Mouse (Mus musculus): ENCODE results near the gene Abhd12b. TPM values are rescaled to one million over a fixed set of nuclear protein-coding genes. Genes with fewer than 3 reads are reported as not detected.

The Abhd12b gene
- total and polyA plus RNA-seq, 3 experiments = not detected

DNA sequence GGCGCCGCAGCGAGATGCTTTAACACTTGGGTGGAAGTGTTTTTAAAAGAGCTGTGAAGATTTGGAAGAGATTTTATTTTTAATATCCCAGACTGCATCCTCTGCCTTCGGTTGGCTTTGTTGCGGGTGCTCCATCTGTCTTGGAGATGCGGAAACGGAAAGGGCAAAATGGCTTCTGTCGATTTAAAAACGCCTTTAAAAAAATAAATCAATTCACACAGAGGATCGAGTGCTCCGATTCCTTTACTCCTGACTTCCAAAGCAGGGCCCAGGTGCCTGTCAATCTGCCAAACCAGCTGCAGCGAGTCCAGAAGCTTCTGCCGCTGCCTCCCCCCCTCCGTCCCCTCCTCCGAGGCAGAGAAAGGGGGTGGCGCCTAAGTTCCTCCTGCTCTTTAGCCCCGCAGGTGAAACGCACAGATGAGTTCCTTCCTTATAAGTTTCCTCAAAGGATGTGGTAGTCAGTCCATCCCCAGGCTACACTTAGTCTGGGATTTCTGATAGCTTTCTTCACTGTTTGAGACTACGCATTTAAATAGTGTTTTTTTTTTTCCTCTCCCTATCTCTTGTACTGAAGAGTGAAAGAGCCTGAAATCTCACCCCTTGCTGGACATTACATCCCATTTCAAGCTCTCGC is 22.8 kb upstream of the Abhd12b start:
- intact Hi-C loops (cut with DNase I) = no loop called here
- DNase-seq = no peak
- WGBS = 53% methylated on average over 20 of the region's 20 CpGs
- Histone ChIP-seq H3K9ac (ENCODE audit: low read depth, low read length) (no peak overlapping the region), H3K4me1 (ENCODE audit: control insufficient read depth, insufficient read depth, low read length) (no peaks in the 10 kb centered on the region), H3K36me3 (ENCODE audit: control insufficient read depth, insufficient read depth, low read length) (no peaks in the 10 kb centered on the region), H3K4me3 (no peak overlapping the region), H3K27ac (no peak overlapping the region), H3K27me3 (ENCODE audit: control insufficient read depth, insufficient read depth, low read length) (no peaks in the 10 kb centered on the region), H3K79me2 (replicated peaks; ENCODE audit: control insufficient read depth, insufficient read depth, low read length) (no peaks in the 10 kb centered on the region)
- TF ChIP-seq EP300 (IDR thresholded peaks at IDR 0.05; ENCODE audit: insufficient read depth, low read depth, low read length) (no peak), POLR2A (IDR thresholded peaks at IDR 0.05; ENCODE audit: insufficient read depth, low read depth, low read length) (no peak)

- Histone ChIP-seq H3K9ac (ENCODE audit: low read depth, low read length) (no peak overlapping the region), H3K79me2 (replicated peaks; ENCODE audit: control insufficient read depth, insufficient read depth, low read length) (no peaks in the 10 kb centered on the region), H3K4me3 (no peak overlapping the region), H3K36me3 (ENCODE audit: control insufficient read depth, insufficient read depth, low read length) (no peaks in the 10 kb centered on the region), H3K4me1 (ENCODE audit: control insufficient read depth, insufficient read depth, low read length) (no peaks in the 10 kb centered on the region; the same call in 1 of the 2 replicates), H3K27ac (no peak overlapping the region), H3K27me3 (ENCODE audit: control insufficient read depth, insufficient read depth, low read length) (no peaks in the 10 kb centered on the region)
- 92% methylated on average over 20 of the region's 20 CpGs for WGBS
- no peak for DNase-seq
- intact Hi-C loops (cut with DNase I) = no loop called here
- TF ChIP-seq EP300 (IDR thresholded peaks at IDR 0.05; ENCODE audit: insufficient read depth, low read depth, low read length) = no peak
- TF ChIP-seq POLR2A (IDR thresholded peaks at IDR 0.05; ENCODE audit: insufficient read depth, low read depth, low read length) = no peak
- no peak for TF ChIP-seq CTCF (IDR thresholded peaks at IDR 0.05)
Observed at GRCm38 (mm10) chr12:70134627-70135235, 19.2 kb upstream of the Abhd12b start.

DNA sequence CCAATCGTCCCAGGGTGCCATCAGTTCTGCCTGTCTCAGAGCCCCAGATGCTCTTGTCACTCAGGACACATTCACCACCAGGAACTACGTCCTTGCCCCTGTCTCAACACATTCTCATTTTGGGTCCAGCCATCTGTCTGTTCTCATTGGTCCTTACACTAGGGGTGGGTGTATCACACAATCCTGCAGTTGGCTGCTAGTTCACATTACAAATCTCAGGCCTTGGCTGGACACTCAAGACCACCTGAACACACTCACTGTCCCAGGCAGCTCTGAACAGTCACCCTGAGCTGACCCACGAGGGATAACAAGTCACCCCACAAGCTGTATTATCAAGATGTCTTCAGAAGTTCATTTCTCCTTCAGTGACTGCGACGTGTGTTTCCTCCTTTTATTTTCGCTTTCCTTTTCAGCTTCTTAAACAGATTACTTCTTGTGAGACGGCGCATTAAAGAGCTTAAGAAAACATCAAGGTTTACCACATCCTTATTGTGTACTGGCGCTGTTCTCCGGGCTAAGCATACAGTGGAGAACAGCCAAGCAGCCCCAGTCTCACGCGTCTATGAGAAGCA is 17.7 kb upstream of the Abhd12b start:
- Histone ChIP-seq H3K36me3 (ENCODE audit: control insufficient read depth, insufficient read depth, low read length) (no peaks in the 10 kb centered on the region), H3K27ac (no peak overlapping the region; the same call in 1 of the 2 replicates), H3K27me3 (ENCODE audit: control insufficient read depth, insufficient read depth, low read length) (no peaks in the 10 kb centered on the region), H3K79me2 (replicated peaks; ENCODE audit: control insufficient read depth, insufficient read depth, low read length) (no peaks in the 10 kb centered on the region), H3K9ac (ENCODE audit: low read depth, low read length) (no peak overlapping the region), H3K4me3 (peak overlapping the region; percentile 2; the same call in 1 of the 2 replicates), H3K4me1 (ENCODE audit: control insufficient read depth, insufficient read depth, low read length) (no peaks in the 10 kb centered on the region; the same call in 1 of the 2 replicates)
- TF ChIP-seq POLR2A (IDR thresholded peaks at IDR 0.05; ENCODE audit: insufficient read depth, low read depth, low read length) = no peak
- no peak for TF ChIP-seq EP300 (IDR thresholded peaks at IDR 0.05; ENCODE audit: insufficient read depth, low read depth, low read length)
- no peak for TF ChIP-seq CTCF (IDR thresholded peaks at IDR 0.05)
- intact Hi-C loops (cut with DNase I) = no loop called here
- 35% methylated on average over 12 of the region's 12 CpGs for WGBS
- peak in 1 of 2 experiments; percentile 27 for DNase-seq

DNA sequence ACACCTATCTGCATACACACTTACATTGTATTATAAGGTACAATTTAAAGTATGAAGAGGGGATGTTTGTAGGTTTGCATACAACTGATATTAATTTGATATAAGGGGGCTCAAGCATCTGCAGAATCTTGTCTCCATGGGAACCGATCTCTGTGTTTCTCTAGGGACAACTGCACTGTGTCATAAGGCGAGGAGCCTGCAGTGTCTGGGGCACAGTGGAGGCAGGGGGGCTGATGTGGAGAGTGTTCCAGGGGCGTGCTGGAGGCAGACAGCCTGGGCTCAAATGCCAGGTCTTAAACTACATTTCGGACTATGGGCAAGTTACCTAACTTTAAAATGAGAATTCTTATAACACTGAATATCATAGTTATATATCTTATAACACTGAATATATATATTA is 16.8 kb upstream of the Abhd12b start:
- H3K4me1 ChIP-seq (ENCODE audit: control insufficient read depth, insufficient read depth, low read length) = no peaks in the 10 kb centered on the region; the same call in 1 of the 2 replicates
- H3K27ac ChIP-seq = no peak overlapping the region
- intact Hi-C loops (cut with DNase I) = no loop called here
- H3K79me2 ChIP-seq (replicated peaks; ENCODE audit: control insufficient read depth, insufficient read depth, low read length) = no peaks in the 10 kb centered on the region
- no peaks in the 10 kb centered on the region for H3K36me3 ChIP-seq (ENCODE audit: control insufficient read depth, insufficient read depth, low read length)
- H3K4me3 ChIP-seq = no peak overlapping the region
- no peak for DNase-seq
- no peaks in the 10 kb centered on the region for H3K27me3 ChIP-seq (ENCODE audit: control insufficient read depth, insufficient read depth, low read length)
- TF ChIP-seq CTCF (IDR thresholded peaks at IDR 0.05) (no peak), EP300 (IDR thresholded peaks at IDR 0.05; ENCODE audit: insufficient read depth, low read depth, low read length) (no peak), POLR2A (IDR thresholded peaks at IDR 0.05; ENCODE audit: insufficient read depth, low read depth, low read length) (no peak)
- 80% methylated on average over 4 of the region's 4 CpGs for WGBS
- no peak overlapping the region for H3K9ac ChIP-seq (ENCODE audit: low read depth, low read length)

GRCm38 (mm10) chr12:70137626-70138025 is 16.3 kb upstream of the Abhd12b start:
- Histone ChIP-seq H3K36me3 (ENCODE audit: control insufficient read depth, insufficient read depth, low read length) (no peaks in the 10 kb centered on the region), H3K9ac (ENCODE audit: low read depth, low read length) (no peak overlapping the region), H3K79me2 (replicated peaks; ENCODE audit: control insufficient read depth, insufficient read depth, low read length) (no peaks in the 10 kb centered on the region), H3K4me3 (no peak overlapping the region), H3K27me3 (ENCODE audit: control insufficient read depth, insufficient read depth, low read length) (no peaks in the 10 kb centered on the region), H3K27ac (no peak overlapping the region), H3K4me1 (ENCODE audit: control insufficient read depth, insufficient read depth, low read length) (no peaks in the 10 kb centered on the region; the same call in 1 of the 2 replicates)
- TF ChIP-seq CTCF (IDR thresholded peaks at IDR 0.05) (no peak), POLR2A (IDR thresholded peaks at IDR 0.05; ENCODE audit: insufficient read depth, low read depth, low read length) (no peak), EP300 (IDR thresholded peaks at IDR 0.05; ENCODE audit: insufficient read depth, low read depth, low read length) (no peak)
- 51% methylated on average over 9 of the region's 9 CpGs for WGBS
- DNase-seq = no peak
- intact Hi-C loops (cut with DNase I) = no loop called here

GRCm38 (mm10) chr12:70139871-70140270 is 14.1 kb upstream of the Abhd12b start:
- Histone ChIP-seq H3K9ac (ENCODE audit: low read depth, low read length) (no peak overlapping the region), H3K4me1 (ENCODE audit: control insufficient read depth, insufficient read depth, low read length) (peaks cover 2% of the 10 kb centered on the region), H3K79me2 (replicated peaks; ENCODE audit: control insufficient read depth, insufficient read depth, low read length) (no peaks in the 10 kb centered on the region), H3K27ac (no peak overlapping the region), H3K27me3 (ENCODE audit: control insufficient read depth, insufficient read depth, low read length) (no peaks in the 10 kb centered on the region), H3K36me3 (ENCODE audit: control insufficient read depth, insufficient read depth, low read length) (no peaks in the 10 kb centered on the region), H3K4me3 (no peak overlapping the region)
- 71% methylated on average over 4 of the region's 4 CpGs for WGBS
- DNase-seq = no peak
- intact Hi-C loops (cut with DNase I) = loop anchor here (10.0 kb wide), 1 partner anchor 385 kb away; no protein-coding TSS in a partner anchor
- TF ChIP-seq POLR2A (IDR thresholded peaks at IDR 0.05; ENCODE audit: insufficient read depth, low read depth, low read length) (no peak), CTCF (IDR thresholded peaks at IDR 0.05) (no peak), EP300 (IDR thresholded peaks at IDR 0.05; ENCODE audit: insufficient read depth, low read depth, low read length) (no peak)

Data from heart, adult 2 months (tissue).